Mouse (Mus musculus): ENCODE measurements around the gene Mcrip1. TPM values are rescaled to one million over a fixed set of nuclear protein-coding genes. Genes with fewer than 3 reads are reported as not detected.
"Not testable (repeated sequence)": the region's sequence is repeated elsewhere in the genome, so short reads cannot be mapped to it uniquely, and the experiment has no call there.

Gene Mcrip1
- polyA plus RNA-seq (2015; fragmentation: Nextera tagmentation; extraction: Ambion mirVana) = 249 and 264 TPM in 2 replicates

GRCm38 (mm10) chr11:120549168-120549945 lies at the start of gene Mcrip1:
Gene Mcrip1 (minus strand): TSS chr11:120549727.
- H3K9ac ChIP-seq = peak within 1 kb of the TSS; percentile 99
- peak within 1 kb of the TSS; percentile 99 for H3K4me3 ChIP-seq
- peak within 1 kb of the TSS; percentile 91 for H3K4me2 ChIP-seq
- ATAC-seq (replicated peaks) = peak; percentile 90
- WGBS = under 1% methylated on average over 65 of the region's 87 CpGs
- no peaks in the 10 kb centered on the region for H3K36me3 ChIP-seq (replicated peaks)
- H3K4me1 ChIP-seq = peaks cover 27% of the 10 kb centered on the region
- H3K27me3 ChIP-seq (replicated peaks) = no peaks in the 10 kb centered on the region
- no peaks in the 10 kb centered on the region for H3K9me3 ChIP-seq
- peak within 1 kb of the TSS; percentile 85 for H3K27ac ChIP-seq

GRCm38 (mm10) chr11:120598990-120599549 lies 49.5 kb upstream of the Mcrip1 start:
- Histone ChIP-seq H3K27me3 (replicated peaks) (no peaks in the 10 kb centered on the region), H3K9ac (peak overlapping the region; percentile 75), H3K4me1 (peaks cover 27% of the 10 kb centered on the region), H3K9me3 (no peaks in the 10 kb centered on the region), H3K4me2 (peak overlapping the region; percentile 86), H3K27ac (peak overlapping the region; percentile 91), H3K36me3 (replicated peaks) (peaks cover 42% of the 10 kb centered on the region), H3K4me3 (peak overlapping the region; percentile 92)
- peak; percentile 10; the same call in 1 of the 2 replicates for ATAC-seq (replicated peaks)
- WGBS = 50% methylated on average over 17 of the region's 17 CpGs

GRCm38 (mm10) chr11:120598283-120598989 lies 48.9 kb upstream of the Mcrip1 start, which contains the start of the genes Alyref and Anapc11:
Gene Alyref (minus strand): TSS chr11:120598365.
Gene Anapc11 (plus strand): TSS chr11:120598421.
- peak within 1 kb of the TSS; percentile 92 for H3K4me2 ChIP-seq
- WGBS = under 1% methylated on average over 82 of the region's 88 CpGs
- H3K9ac ChIP-seq = peak within 1 kb of the TSS; percentile 90
- ATAC-seq (replicated peaks) = peak; percentile 97
- peaks cover 48% of the 10 kb centered on the region for H3K36me3 ChIP-seq (replicated peaks)
- peaks cover 27% of the 10 kb centered on the region for H3K4me1 ChIP-seq
- H3K4me3 ChIP-seq = peak within 1 kb of the TSS; percentile 92
- H3K27me3 ChIP-seq (replicated peaks) = no peaks in the 10 kb centered on the region
- H3K27ac ChIP-seq = peak within 1 kb of the TSS; percentile 91
- no peaks in the 10 kb centered on the region for H3K9me3 ChIP-seq

GRCm38 (mm10) chr11:120597240-120598235 lies 48.0 kb upstream of the Mcrip1 start:
- Histone ChIP-seq H3K27ac (peak overlapping the region; percentile 91), H3K4me1 (peaks cover 27% of the 10 kb centered on the region), H3K9me3 (no peaks in the 10 kb centered on the region), H3K9ac (peak overlapping the region; percentile 90), H3K4me3 (peak overlapping the region; percentile 92), H3K36me3 (replicated peaks) (peaks cover 50% of the 10 kb centered on the region), H3K4me2 (peak overlapping the region; percentile 92), H3K27me3 (replicated peaks) (no peaks in the 10 kb centered on the region)
- ATAC-seq (replicated peaks) = peak; percentile 72; the same call in 1 of the 2 replicates
- 6% methylated on average over 75 of the region's 99 CpGs for WGBS

- Histone ChIP-seq H3K27ac (no peak overlapping the region), H3K9ac (no peak overlapping the region), H3K27me3 (replicated peaks) (no peaks in the 10 kb centered on the region), H3K9me3 (no peaks in the 10 kb centered on the region), H3K4me2 (no peak overlapping the region), H3K4me1 (no peaks in the 10 kb centered on the region), H3K36me3 (replicated peaks) (peaks cover 53% of the 10 kb centered on the region), H3K4me3 (no peak overlapping the region)
- 95% methylated on average over 6 of the region's 6 CpGs for WGBS
- ATAC-seq (replicated peaks) = no peak
Measured at GRCm38 (mm10) chr11:120588531-120588930, 39.0 kb upstream of the Mcrip1 start.

- Histone ChIP-seq H3K9ac (no peak overlapping the region), H3K27ac (no peak overlapping the region), H3K4me1 (peaks cover 26% of the 10 kb centered on the region), H3K27me3 (replicated peaks) (no peaks in the 10 kb centered on the region), H3K36me3 (replicated peaks) (peaks cover 40% of the 10 kb centered on the region), H3K9me3 (no peaks in the 10 kb centered on the region), H3K4me3 (no peak overlapping the region), H3K4me2 (no peak overlapping the region)
- WGBS = 97% methylated on average over 1 of the region's 1 CpGs
- no peak for ATAC-seq (replicated peaks)
Measured at GRCm38 (mm10) chr11:120583937-120584336, 34.4 kb upstream of the Mcrip1 start.

- WGBS = 88% methylated on average over 2 of the region's 2 CpGs
- not testable (repeated sequence) for H3K9me3 ChIP-seq; H3K27me3 ChIP-seq (replicated peaks); H3K4me3 ChIP-seq; ATAC-seq (replicated peaks); H3K9ac ChIP-seq; H3K4me2 ChIP-seq
- peaks cover 44% of the 10 kb centered on the region for H3K36me3 ChIP-seq (replicated peaks)
- peaks cover 28% of the 10 kb centered on the region for H3K4me1 ChIP-seq
- peak overlapping the region; percentile 95; the same call in 1 of the 2 replicates for H3K27ac ChIP-seq
Measured at GRCm38 (mm10) chr11:120582982-120583293, 33.4 kb upstream of the Mcrip1 start.

- Histone ChIP-seq H3K9ac (peak overlapping the region; percentile 92), H3K4me3 (peak overlapping the region; percentile 90), H3K4me2 (peak overlapping the region; percentile 98), H3K4me1 (peaks cover 28% of the 10 kb centered on the region), H3K36me3 (replicated peaks) (peaks cover 42% of the 10 kb centered on the region), H3K27ac (peak overlapping the region; percentile 95), H3K9me3 (no peaks in the 10 kb centered on the region), H3K27me3 (replicated peaks) (no peaks in the 10 kb centered on the region)
- WGBS = 69% methylated on average over 8 of the region's 8 CpGs
- ATAC-seq (replicated peaks) = no peak
Measured at GRCm38 (mm10) chr11:120582268-120582981, 32.9 kb upstream of the Mcrip1 start.

GRCm38 (mm10) chr11:120581490-120582267 lies 32.2 kb upstream of the Mcrip1 start, which contains the start of gene Arhgdia:
Gene Arhgdia (minus strand): TSS chr11:120581624.
- Histone ChIP-seq H3K4me2 (peak within 1 kb of the TSS; percentile 98), H3K27ac (peak within 1 kb of the TSS; percentile 95), H3K4me1 (peaks cover 28% of the 10 kb centered on the region), H3K27me3 (replicated peaks) (no peaks in the 10 kb centered on the region), H3K36me3 (replicated peaks) (peaks cover 36% of the 10 kb centered on the region), H3K9ac (peak within 1 kb of the TSS; percentile 92), H3K4me3 (peak within 1 kb of the TSS; percentile 90), H3K9me3 (no peaks in the 10 kb centered on the region)
- 5% methylated on average over 65 of the region's 75 CpGs for WGBS
- peak; percentile 73 for ATAC-seq (replicated peaks)

- peak overlapping the region; percentile 95 for H3K27ac ChIP-seq
- peaks cover 28% of the 10 kb centered on the region for H3K36me3 ChIP-seq (replicated peaks)
- peak overlapping the region; percentile 90 for H3K4me3 ChIP-seq
- ATAC-seq (replicated peaks) = peak; percentile 44
- no peaks in the 10 kb centered on the region for H3K9me3 ChIP-seq
- peak overlapping the region; percentile 98 for H3K4me2 ChIP-seq
- peak overlapping the region; percentile 92 for H3K9ac ChIP-seq
- peaks cover 28% of the 10 kb centered on the region for H3K4me1 ChIP-seq
- H3K27me3 ChIP-seq (replicated peaks) = no peaks in the 10 kb centered on the region
- under 1% methylated on average over 25 of the region's 44 CpGs for WGBS
Measured at GRCm38 (mm10) chr11:120580871-120581331, 31.4 kb upstream of the Mcrip1 start.
